Mouse (Mus musculus) thymus, adult 2 months (tissue): Measurements from ENCODE around the gene Nucb1. TPM values are rescaled to one million over a fixed set of nuclear protein-coding genes. Genes with fewer than 3 reads are reported as not detected.
"Not testable (repeated sequence)": the region's sequence is repeated elsewhere in the genome, so short reads cannot be mapped to it uniquely, and the experiment has no call there.

Experiments used
- DNase-seq: peaks from one replicate; pipeline ENCODE4 v3.0.0; 2021
- H3K27ac ChIP-seq: fragments of 200-500 bp; 2 replicates; pipeline ENCODE4 v1.5.1; 2012; ENCODE audit warnings: low read length, control low read depth; ENCODE audit not compliant: control insufficient read depth, insufficient read depth
- H3K27me3 ChIP-seq: fragments of 200-500 bp; 2 replicates; pipeline ENCODE4 v1.6.1; 2012; ENCODE audit warnings: mild to moderate bottlenecking, low read length, moderate library complexity, mixed read lengths; ENCODE audit not compliant: control insufficient read depth, insufficient read depth
- H3K36me3 ChIP-seq: fragments of 200-500 bp; 2 replicates; pipeline ENCODE4 v1.6.1; 2012; ENCODE audit warnings: mild to moderate bottlenecking, low read length, moderate library complexity; ENCODE audit not compliant: control insufficient read depth, insufficient read depth
- H3K4me1 ChIP-seq: fragments of 200-500 bp; replicated peaks from 2 replicates; pipeline ENCODE4 v1.6.1; 2012; ENCODE audit warnings: low read length; ENCODE audit not compliant: control insufficient read depth, insufficient read depth
- H3K4me3 ChIP-seq: fragments of 200-500 bp; 2 replicates; pipeline ENCODE4 v1.5.1; 2012; ENCODE audit warnings: mild to moderate bottlenecking, low read length, control low read depth, moderate library complexity; ENCODE audit not compliant: control insufficient read depth, insufficient read depth
- CTCF ChIP-seq: fragments of 200-500 bp; IDR thresholded peaks from 2 replicates; pipeline ENCODE4 v1.5.1; 2012; ENCODE audit warnings: mild to moderate bottlenecking, control low read depth, low read length, moderate library complexity, borderline replicate concordance; ENCODE audit not compliant: control insufficient read depth, poor library complexity, insufficient read depth; ENCODE audit errors: extremely low read depth
- POLR2A ChIP-seq: fragments of 200-500 bp; IDR thresholded peaks from 2 replicates; pipeline ENCODE4 v1.6.1; 2012; ENCODE audit warnings: mild to moderate bottlenecking, low read length, control low read depth, moderate library complexity; ENCODE audit not compliant: control insufficient read depth, poor library complexity, insufficient read depth; ENCODE audit errors: extremely low read depth
- whole genome bisulfite sequencing: fragments of 180-500 bp; shearing (Covaris S2); methylation state at CpG from one replicate; pipeline ENCODE4 v1.1.7; 2018; 5-methylcytosine and 5-hydroxymethylcytosine counted together
- polyA plus RNA-seq: library from polyadenylated mRNA; depleted of rRNA; stranded (reverse); fragments of >200 nt; gene quantifications from 2 replicates; pipeline ENCODE4 v1.2.3, GENCODE M21; 2012

The Nucb1 gene
- polyA plus RNA-seq, 1 experiment: 216 TPM

GRCm38 (mm10) chr7:45519345-45520120, 9.3 kb upstream of the Nucb1 start:
- Histone ChIP-seq H3K4me3 (no peak overlapping the region), H3K27ac (no peak overlapping the region), H3K4me1 (peaks cover 10% of the 10 kb centered on the region), H3K36me3 (no peaks in the 10 kb centered on the region), H3K27me3 (no peaks in the 10 kb centered on the region)
- DNase-seq: peak; percentile 55
- WGBS: 62% methylated on average over 8 of the region's 8 CpGs
- no peak for TF ChIP-seq CTCF
- no peak for TF ChIP-seq POLR2A

- Histone ChIP-seq H3K4me1 (peaks cover 8% of the 10 kb centered on the region), H3K27me3 (no peaks in the 10 kb centered on the region), H3K27ac (no peak overlapping the region), H3K4me3 (no peak overlapping the region), H3K36me3 (no peaks in the 10 kb centered on the region)
- no peak for DNase-seq
- TF ChIP-seq CTCF (no peak), POLR2A (no peak)
- WGBS: 95% methylated on average over 16 of the region's 16 CpGs
Measured at GRCm38 (mm10) chr7:45518618-45519017, 8.4 kb upstream of the Nucb1 start.

DNA sequence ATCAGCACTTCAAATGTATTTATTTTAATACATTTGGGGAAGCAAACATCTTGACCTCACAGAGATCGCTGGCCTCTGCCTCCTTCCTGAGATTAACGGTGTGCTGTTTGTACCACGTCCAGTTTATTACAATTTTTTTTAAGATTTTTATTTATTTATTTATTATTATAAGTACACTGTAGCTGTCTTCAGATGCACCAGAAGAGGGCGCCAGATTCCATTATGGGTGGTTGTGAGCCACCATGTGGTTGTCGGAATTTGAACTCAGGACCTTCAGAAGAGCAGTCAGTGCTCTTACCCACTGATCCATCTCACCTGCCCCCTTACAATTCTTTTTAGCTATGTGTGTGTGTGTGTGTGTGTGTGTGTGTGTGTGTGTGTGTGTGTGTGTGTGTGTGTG, 6.6 kb upstream of the Nucb1 start:
- WGBS: 76% methylated on average over 5 of the region's 5 CpGs
- H3K4me1 ChIP-seq, H3K4me3 ChIP-seq, H3K36me3 ChIP-seq, H3K27me3 ChIP-seq, H3K27ac ChIP-seq, DNase-seq: not testable (repeated sequence)

- Histone ChIP-seq H3K4me3 (no peak overlapping the region), H3K4me1 (peaks cover 5% of the 10 kb centered on the region), H3K27me3 (no peaks in the 10 kb centered on the region), H3K27ac (no peak overlapping the region), H3K36me3 (no peaks in the 10 kb centered on the region)
- no peak for TF ChIP-seq POLR2A
- TF ChIP-seq CTCF: no peak
- 66% methylated on average over 16 of the region's 16 CpGs for WGBS
- no peak for DNase-seq
Measured at GRCm38 (mm10) chr7:45515436-45515835, 5.2 kb upstream of the Nucb1 start.

DNA sequence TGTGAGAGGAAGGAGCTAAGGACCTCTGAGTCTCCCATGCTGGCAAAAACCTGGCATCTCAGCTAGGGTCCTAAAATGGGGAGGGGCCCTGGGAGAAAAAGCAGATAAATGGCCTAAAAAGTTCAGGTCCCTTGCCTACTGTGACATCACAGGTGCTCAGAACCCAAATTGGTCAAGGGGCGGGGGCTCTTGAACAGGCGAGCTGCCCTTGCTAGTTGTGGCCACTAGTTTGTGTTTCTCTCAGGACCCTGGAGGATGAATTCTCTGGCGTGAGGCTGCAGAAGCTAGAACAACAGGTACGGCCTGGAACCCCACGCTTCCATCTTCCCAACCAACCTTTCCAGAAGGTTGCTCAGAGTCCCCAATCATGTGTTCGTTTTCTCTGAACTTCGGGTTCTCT, 4.2 kb upstream of the Nucb1 start:
- TF ChIP-seq POLR2A (no peak), CTCF (no peak)
- WGBS: 92% methylated on average over 7 of the region's 7 CpGs

GRCm38 (mm10) chr7:45509181-45509882, 874 bp downstream of the Nucb1 start:
- H3K4me1 ChIP-seq: peaks cover 6% of the 10 kb centered on the region
- H3K36me3 ChIP-seq: no peaks in the 10 kb centered on the region
- no peak for TF ChIP-seq CTCF
- 0 out of 2 replicates have a peak, but pooled peaks have one; percentile 7 for TF ChIP-seq POLR2A
- peak overlapping the region; percentile 91 for H3K4me3 ChIP-seq
- WGBS: 15% methylated on average over 19 of the region's 19 CpGs
- no peak overlapping the region for H3K27ac ChIP-seq
- no peak for DNase-seq
- H3K27me3 ChIP-seq: no peaks in the 10 kb centered on the region

More for the DNA sequence above, 4.2 kb upstream of the Nucb1 start:
- Histone ChIP-seq H3K4me3 (no peak overlapping the region), H3K36me3 (no peaks in the 10 kb centered on the region), H3K27me3 (no peaks in the 10 kb centered on the region), H3K4me1 (peaks cover 4% of the 10 kb centered on the region), H3K27ac (no peak overlapping the region)
- DNase-seq: no peak
